Mouse (Mus musculus) cerebral cortex, adult 2 months (tissue): ENCODE results near the gene Olfr465-ps1.

Experiments
- WGBS: fragments of 180-500 bp; shearing (Covaris S2); methylation state at CpG from one replicate; pipeline ENCODE4 v1.1.7; 2018; 5-methylcytosine and 5-hydroxymethylcytosine counted together

Gene Olfr465-ps1

GRCm38 (mm10) chr13:65137789-65138188, at the start of gene Olfr465-ps1:
Gene Olfr465-ps1, plus strand, starts transcription at chr13:65138089.
- WGBS: 78% methylated on average over 4 of the region's 4 CpGs

GRCm38 (mm10) chr13:65095923-65096322, 42.0 kb upstream of the Olfr465-ps1 start:
- WGBS: 96% methylated on average over 4 of the region's 4 CpGs

- WGBS: 93% methylated on average over 9 of the region's 9 CpGs
Measured at GRCm38 (mm10) chr13:65100678-65101077, 37.2 kb upstream of the Olfr465-ps1 start.

- 59% methylated on average over 3 of the region's 3 CpGs for WGBS
Measured at GRCm38 (mm10) chr13:65101232-65101631, 36.7 kb upstream of the Olfr465-ps1 start.

GRCm38 (mm10) chr13:65111961-65112360, 25.9 kb upstream of the Olfr465-ps1 start:
- WGBS: under 1% methylated on average over 5 of the region's 5 CpGs

- WGBS: under 1% methylated on average over 60 of the region's 60 CpGs
Measured at GRCm38 (mm10) chr13:65112459-65113110, 25.3 kb upstream of the Olfr465-ps1 start, which contains the start of gene Mfsd14b. Gene Mfsd14b, minus strand, starts transcription at chr13:65112975.

GRCm38 (mm10) chr13:65113239-65113638, 24.6 kb upstream of the Olfr465-ps1 start:
- WGBS: 56% methylated on average over 3 of the region's 3 CpGs

GRCm38 (mm10) chr13:65120984-65121383, 16.9 kb upstream of the Olfr465-ps1 start:
- WGBS: 63% methylated on average over 3 of the region's 3 CpGs

GRCm38 (mm10) chr13:65122111-65122510, 15.8 kb upstream of the Olfr465-ps1 start:
- WGBS: 79% methylated on average over 1 of the region's 1 CpGs

- 70% methylated on average over 3 of the region's 3 CpGs for WGBS
Measured at GRCm38 (mm10) chr13:65127063-65127847, 10.6 kb upstream of the Olfr465-ps1 start.

- WGBS: 89% methylated on average over 1 of the region's 1 CpGs
Measured at GRCm38 (mm10) chr13:65149940-65150339, 12.1 kb downstream of the Olfr465-ps1 start, which contains the start of gene Olfr466. Gene Olfr466, plus strand, starts transcription at chr13:65150240.

- 88% methylated on average over 3 of the region's 3 CpGs for WGBS
Measured at GRCm38 (mm10) chr13:65174102-65174501, 36.2 kb downstream of the Olfr465-ps1 start.

- 20% methylated on average over 46 of the region's 46 CpGs for WGBS
Measured at GRCm38 (mm10) chr13:65175734-65176471, 38.0 kb downstream of the Olfr465-ps1 start.

- WGBS: 58% methylated on average over 15 of the region's 15 CpGs
Measured at GRCm38 (mm10) chr13:65176472-65177091, 38.7 kb downstream of the Olfr465-ps1 start.
